Mouse (Mus musculus) spleen, adult 2 months (tissue): ENCODE measurements around the gene Cerkl. TPM values are rescaled to one million over a fixed set of nuclear protein-coding genes. Genes with fewer than 3 reads are reported as not detected.

ENCODE experiments used
- DNase-seq, 2 experiments: peaks; one replicate each; pipeline versions ENCODE4 v3.0.0 to v3.0.0-alpha.2; 2012 to 2021; ENCODE audit warnings: low spot score in 2 of 2, low read depth in 1 of 2
- H3K27ac ChIP-seq: fragments of 200-500 bp; 2 replicates; pipeline ENCODE4 v1.5.1; 2012; ENCODE audit warnings: low read length, inconsistent platforms; ENCODE audit not compliant: insufficient read depth
- H3K27me3 ChIP-seq: fragments of 200-500 bp; 2 replicates; pipeline ENCODE4 v1.6.1; 2012; ENCODE audit warnings: mild to moderate bottlenecking, moderate library complexity, low read length, inconsistent platforms; ENCODE audit not compliant: control insufficient read depth, insufficient read depth
- H3K36me3 ChIP-seq: fragments of 200-500 bp; 2 replicates; pipeline ENCODE4 v1.6.1; 2012; ENCODE audit warnings: mild to moderate bottlenecking, low read length, inconsistent platforms; ENCODE audit not compliant: control insufficient read depth, insufficient read depth
- H3K4me1 ChIP-seq: fragments of 200-500 bp; 2 replicates; pipeline ENCODE4 v1.6.1; 2011; ENCODE audit warnings: inconsistent platforms; ENCODE audit not compliant: control insufficient read depth, insufficient read depth, insufficient read length
- H3K4me3 ChIP-seq: fragments of 200-500 bp; 2 replicates; pipeline ENCODE4 v1.5.1; 2011; ENCODE audit warnings: mild to moderate bottlenecking, inconsistent platforms; ENCODE audit not compliant: insufficient read depth, insufficient read length; ENCODE audit errors: extremely low read depth
- CTCF ChIP-seq: fragments of 200-500 bp; IDR thresholded peaks from 2 replicates; pipeline ENCODE4 v1.5.1; 2011; ENCODE audit warnings: mild to moderate bottlenecking, inconsistent platforms; ENCODE audit not compliant: insufficient read depth, insufficient read length, insufficient replicate concordance; ENCODE audit errors: extremely low read depth
- POLR2A ChIP-seq: fragments of 200-500 bp; IDR thresholded peaks from 2 replicates; pipeline ENCODE4 v1.6.1; 2011; ENCODE audit warnings: low read depth, low read length, inconsistent platforms
- WGBS: fragments of 180-500 bp; shearing (Covaris S2); methylation state at CpG from one replicate; pipeline ENCODE4 v1.1.7; 2018; 5-methylcytosine and 5-hydroxymethylcytosine counted together
- polyA plus RNA-seq: library from polyadenylated mRNA; depleted of rRNA; stranded (reverse); fragments of >200 nt; gene quantifications from 2 replicates; pipeline ENCODE4 v1.2.3, GENCODE M21; 2012

Cerkl gene
- polyA plus RNA-seq, 1 experiment = 1.3 TPM

DNA sequence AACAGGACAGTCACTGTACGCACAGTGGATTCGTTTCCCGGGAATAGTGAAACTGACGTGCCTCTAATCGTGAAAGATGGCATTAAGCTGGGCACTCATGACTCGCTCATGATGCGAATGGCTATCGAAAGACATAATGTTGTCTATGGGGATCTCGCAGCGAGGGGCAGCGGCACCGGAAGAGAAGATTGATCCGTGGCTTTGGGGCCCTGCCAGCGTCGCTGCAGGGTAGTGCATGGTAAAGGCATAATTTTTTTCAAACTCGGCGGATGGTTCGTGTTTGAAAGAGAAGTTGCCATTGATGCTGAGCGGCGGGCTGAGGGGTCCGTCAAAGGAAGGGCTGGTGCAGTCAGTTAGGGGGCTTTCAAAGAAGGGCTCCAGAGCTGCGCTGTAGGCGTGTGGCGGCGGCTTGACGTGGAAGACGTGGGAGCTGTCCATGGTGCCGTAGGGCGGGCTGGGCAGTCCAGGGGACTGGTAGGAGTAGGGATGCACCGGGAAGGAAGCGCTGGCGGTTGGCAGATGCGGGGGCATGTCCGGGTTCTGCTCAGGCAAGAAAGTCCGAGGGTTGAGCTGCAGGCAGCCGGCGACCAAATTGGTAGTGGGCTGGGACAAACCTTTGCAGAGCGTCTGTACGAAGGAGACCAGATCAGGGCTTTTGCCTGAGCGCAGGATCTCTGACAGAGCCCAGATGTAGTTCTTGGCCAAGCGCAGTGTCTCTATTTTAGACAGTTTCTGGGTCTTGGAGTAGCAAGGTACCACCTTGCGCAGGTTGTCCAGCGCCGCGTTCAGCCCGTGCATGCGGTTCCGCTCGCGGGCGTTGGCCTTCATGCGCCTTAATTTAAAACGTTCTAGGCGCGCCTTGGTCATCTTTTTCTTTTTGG, 2.4 kb downstream of the Cerkl start:
- no peaks in the 10 kb centered on the region for H3K36me3 ChIP-seq
- H3K4me1 ChIP-seq = no peaks in the 10 kb centered on the region
- H3K4me3 ChIP-seq = no peak overlapping the region
- peaks cover 19% of the 10 kb centered on the region for H3K27me3 ChIP-seq
- WGBS = 7% methylated on average over 55 of the region's 55 CpGs
- TF ChIP-seq POLR2A (no peak), CTCF (no peak)
- no peak overlapping the region for H3K27ac ChIP-seq
- DNase-seq = peak in 1 of 2 experiments; percentile 11

DNA sequence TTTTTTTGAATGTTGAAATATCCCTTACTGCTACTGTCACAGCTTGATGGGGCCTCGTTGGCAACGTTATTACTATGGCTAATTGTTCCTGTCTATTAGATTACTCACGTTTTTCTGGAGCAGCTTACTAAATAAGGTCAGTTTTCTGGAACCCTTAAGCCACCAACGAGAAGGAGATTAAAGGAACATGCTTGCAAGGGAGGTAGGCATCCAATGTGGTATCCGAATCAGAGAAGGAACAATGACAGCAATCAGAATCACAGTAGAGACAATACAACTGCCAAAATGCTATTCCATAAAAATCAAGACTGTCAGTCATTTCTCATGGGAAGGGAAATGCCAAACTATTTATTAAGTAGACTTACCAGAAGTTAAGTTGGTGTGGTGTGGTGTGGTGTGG, 5.1 kb downstream of the Cerkl start:
- no peaks in the 10 kb centered on the region for H3K36me3 ChIP-seq
- no peak overlapping the region for H3K27ac ChIP-seq
- WGBS = 50% methylated on average over 5 of the region's 5 CpGs
- H3K4me3 ChIP-seq = no peak overlapping the region
- peaks cover 9% of the 10 kb centered on the region for H3K27me3 ChIP-seq
- no peaks in the 10 kb centered on the region for H3K4me1 ChIP-seq
- TF ChIP-seq POLR2A (no peak), CTCF (no peak)
- no peak for DNase-seq

DNA sequence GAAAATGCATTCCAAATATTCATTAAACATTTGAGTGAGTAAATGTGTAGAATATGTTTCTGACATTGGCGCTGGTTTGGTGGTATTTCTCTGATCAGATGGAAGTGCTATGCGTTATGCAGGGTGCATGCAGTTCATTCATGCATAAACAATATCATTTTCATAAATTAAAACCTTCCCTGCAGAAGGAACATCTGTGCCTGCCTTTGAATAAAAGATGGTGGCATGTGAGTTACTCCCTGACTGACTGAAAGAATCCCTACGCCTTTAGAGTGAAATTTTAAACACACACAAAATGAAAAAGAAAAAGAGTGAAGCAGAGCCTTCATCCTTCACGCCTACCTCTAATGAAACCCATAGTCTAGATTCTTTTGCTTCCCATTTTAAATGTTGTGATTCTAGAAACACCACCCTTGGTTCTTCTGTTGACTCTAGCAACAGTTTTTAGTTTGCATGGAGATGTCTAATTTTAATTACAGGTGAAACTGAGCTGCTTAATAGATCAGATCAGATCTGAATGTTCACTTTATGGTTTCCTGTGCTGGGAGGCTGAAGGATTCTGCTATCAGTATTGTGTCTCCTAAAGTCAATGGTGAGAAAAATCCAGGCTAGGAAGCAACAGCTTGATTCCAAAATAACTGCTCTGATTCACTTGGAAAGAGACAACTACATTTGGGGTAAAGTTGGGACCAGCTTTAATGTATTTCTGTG, 5.7 kb downstream of the Cerkl start:
- Histone ChIP-seq H3K4me1 (no peaks in the 10 kb centered on the region), H3K36me3 (no peaks in the 10 kb centered on the region), H3K27ac (no peak overlapping the region), H3K27me3 (peaks cover 8% of the 10 kb centered on the region), H3K4me3 (no peak overlapping the region)
- WGBS = 71% methylated on average over 4 of the region's 4 CpGs
- no peak for DNase-seq
- TF ChIP-seq CTCF (no peak), POLR2A (no peak)

DNA sequence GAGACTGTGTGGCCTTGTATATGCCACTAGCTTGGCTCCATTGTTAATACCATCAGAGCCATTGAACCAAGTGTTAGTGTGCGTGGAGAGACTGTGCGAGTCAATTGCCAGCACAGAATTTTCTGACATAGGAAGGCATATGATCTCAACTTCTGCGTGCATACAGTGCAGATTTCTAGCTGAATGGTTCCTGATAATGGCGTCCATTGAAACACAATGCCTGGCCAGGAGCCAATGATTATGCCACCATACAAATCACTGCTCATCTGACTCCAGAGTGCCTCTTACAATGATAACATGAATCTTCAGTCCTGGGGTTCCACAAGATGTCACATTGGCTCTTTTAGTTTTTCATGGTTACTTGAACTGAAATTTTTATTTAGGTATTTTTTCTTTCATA, 7.2 kb downstream of the Cerkl start:
- WGBS = 73% methylated on average over 4 of the region's 4 CpGs
- H3K4me3 ChIP-seq = no peak overlapping the region
- DNase-seq = no peak
- no peak for TF ChIP-seq CTCF
- no peak for TF ChIP-seq POLR2A
- no peaks in the 10 kb centered on the region for H3K4me1 ChIP-seq
- no peak overlapping the region for H3K27ac ChIP-seq
- H3K27me3 ChIP-seq = 0 out of 2 replicates have a peak, but pooled peaks cover 2% of the 10 kb centered on the region
- no peaks in the 10 kb centered on the region for H3K36me3 ChIP-seq

DNA sequence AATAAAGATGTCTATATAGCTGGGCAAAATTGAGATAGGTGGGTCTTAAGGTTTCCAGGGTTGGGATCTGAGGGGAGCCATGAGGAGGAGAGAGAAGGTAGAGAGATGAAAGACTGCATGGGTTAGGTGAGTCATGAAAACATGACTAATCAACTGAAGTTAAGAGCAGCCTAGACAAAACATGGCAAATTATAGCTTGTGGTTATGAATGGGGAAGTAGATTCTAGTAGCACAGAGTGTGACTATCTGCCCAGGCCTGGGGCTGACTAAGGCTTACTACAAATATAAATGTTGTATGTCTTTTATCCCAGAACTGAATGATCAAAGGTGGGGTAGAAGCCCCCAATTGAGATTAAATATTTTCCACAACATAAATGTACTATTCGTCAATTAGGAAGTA, 9.4 kb downstream of the Cerkl start:
- H3K27ac ChIP-seq = no peak overlapping the region
- whole genome bisulfite sequencing = 68% methylated on average over 1 of the region's 1 CpGs
- DNase-seq = no peak

DNA sequence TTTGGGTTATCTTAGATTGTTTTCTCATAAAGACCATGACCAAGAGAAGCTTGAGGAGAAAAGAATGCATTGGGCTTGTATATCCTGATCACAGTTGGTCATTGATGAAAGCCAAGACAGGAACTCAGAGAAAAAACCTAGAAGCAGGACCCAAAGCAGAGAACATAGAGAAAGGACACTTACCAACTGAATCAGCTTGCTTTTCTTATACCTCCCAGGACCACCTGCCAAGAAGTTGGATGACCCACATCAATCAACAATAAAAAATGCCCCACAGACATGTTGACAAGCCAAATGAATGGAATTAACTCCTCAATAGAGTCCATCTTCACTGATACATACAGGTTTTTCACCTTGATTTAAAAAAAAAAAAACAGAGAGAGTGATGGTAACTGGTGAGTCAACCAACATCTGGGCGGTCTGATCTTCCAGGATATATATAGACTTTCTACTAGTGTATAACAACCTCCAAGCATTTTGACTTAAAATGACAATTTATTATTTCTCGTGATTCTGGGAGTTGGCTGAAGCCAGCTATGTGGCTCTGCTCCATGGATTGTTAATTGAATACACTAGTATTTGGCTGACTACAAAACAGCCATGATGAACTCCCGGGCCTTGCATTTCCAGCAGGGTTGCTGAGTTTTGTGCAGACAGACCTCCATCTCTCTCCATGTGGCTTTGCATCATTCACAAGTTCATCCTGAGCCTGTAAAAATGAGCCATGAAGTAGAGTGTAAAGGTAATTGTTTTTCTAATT, 12.5 kb downstream of the Cerkl start:
- no peak for TF ChIP-seq CTCF
- no peak for TF ChIP-seq POLR2A
- no peak for DNase-seq
- H3K27me3 ChIP-seq = no peaks in the 10 kb centered on the region
- 90% methylated on average over 3 of the region's 3 CpGs for WGBS
- H3K27ac ChIP-seq = no peak overlapping the region
- no peaks in the 10 kb centered on the region for H3K4me1 ChIP-seq
- no peak overlapping the region for H3K4me3 ChIP-seq
- H3K36me3 ChIP-seq = no peaks in the 10 kb centered on the region

More for the DNA sequence above, 9.4 kb downstream of the Cerkl start:
- TF ChIP-seq POLR2A (no peak), CTCF (no peak)
- H3K27me3 ChIP-seq = no peaks in the 10 kb centered on the region
- no peak overlapping the region for H3K4me3 ChIP-seq
- no peaks in the 10 kb centered on the region for H3K36me3 ChIP-seq
- H3K4me1 ChIP-seq = no peaks in the 10 kb centered on the region
